Mouse (Mus musculus) frontal cortex, postnatal 25 days (tissue): ENCODE measurements around the gene C9orf72.

ENCODE experiments used
- DNase-seq, 2 experiments: peaks; one replicate each; pipeline ENCODE4 v3.0.0; 2022; ENCODE audit warnings: low spot score in 2 of 2

C9orf72 gene

DNA sequence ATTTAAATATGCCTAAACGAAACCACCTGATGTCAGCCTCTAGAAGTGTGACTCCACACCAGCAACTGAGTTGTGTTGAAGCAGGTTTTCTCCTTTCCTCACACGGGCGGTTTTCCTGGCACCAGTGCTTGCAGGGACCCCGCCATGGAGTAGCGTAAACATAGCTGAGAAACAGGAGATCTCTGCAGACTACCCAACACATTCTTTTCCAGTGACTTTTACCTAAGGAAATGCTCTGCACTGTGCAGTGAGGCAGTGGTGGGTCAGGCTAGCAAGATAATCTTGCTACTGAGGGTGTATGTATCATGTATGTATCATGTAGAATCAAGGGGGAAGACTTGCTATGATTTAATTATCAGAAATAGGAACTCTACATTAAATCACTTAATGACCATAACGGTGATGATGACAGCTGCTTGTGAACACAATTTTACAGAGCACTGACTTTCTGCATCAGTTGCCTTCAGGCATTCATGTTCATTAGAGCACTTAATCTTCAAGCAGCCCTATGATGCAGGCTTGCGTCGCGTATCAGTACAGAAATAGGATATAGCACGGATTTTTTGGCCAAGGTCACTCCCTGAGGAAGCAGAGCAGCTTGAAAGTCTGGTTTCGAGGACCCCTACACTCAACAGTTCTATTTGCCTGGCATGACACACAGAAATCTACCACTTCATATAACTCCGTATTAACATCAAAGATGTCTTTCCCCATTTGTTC, 47.9 kb downstream of the C9orf72 start:
- no peak for DNase-seq

DNA sequence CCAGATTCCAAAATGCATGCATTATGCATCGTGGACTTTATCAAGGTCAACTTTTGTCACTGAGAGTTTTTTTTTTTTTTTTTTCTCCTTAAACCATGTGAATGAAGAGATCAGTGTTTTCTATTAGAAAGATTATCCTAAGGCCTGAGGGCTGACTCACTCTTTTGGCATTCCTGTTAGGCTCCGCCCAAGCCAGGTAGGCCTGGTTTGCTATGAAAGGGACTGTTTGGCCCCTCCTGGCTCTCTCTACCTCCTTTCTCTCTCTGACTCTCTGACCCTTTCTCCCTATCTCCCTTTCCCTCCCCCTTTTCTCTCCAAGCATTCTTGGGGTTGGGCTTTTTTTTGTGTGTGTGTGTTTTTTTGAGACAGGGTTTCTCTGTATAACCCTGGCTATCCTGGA, 50.4 kb downstream of the C9orf72 start:
- no peak for DNase-seq

DNA sequence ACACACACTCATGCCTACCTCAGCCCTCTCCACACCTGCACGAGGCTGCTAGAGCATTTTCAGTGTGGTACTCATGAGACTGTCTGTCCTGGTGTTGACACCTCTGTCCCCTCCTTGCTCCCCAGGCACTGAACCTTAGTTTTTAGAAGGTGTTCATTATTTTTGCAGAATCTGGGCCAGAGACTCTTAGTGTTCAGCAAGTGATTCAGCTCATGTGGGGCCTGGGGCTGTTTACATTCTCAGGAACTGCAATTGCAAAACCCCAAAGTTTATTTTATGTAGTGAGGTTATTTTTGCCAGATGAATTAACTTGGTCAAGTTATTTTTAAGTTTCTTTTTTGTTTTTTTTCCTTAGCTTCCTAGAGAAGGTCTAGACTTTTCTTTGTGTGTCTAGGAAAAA, 52.4 kb downstream of the C9orf72 start:
- DNase-seq: no peak

DNA sequence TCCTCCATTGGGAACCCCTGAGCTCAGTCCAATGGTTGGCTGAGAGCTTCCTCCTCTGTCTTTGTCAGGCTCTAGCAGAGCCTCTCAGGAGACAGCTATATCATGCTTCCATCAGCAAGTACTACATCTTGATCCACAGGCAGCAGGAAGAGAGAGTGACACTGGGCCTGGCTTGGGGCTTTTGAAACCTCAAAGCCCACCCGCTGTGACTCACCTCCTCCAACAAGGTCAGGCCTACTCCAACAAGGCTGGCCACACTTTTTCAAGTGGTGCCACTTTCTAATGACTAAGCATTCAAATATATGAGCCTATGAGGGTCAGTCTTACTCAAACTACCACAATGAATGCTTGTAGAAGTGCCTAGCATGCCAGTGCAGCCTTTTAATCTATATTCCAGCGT, 53.5 kb downstream of the C9orf72 start:
- no peak for DNase-seq

DNA sequence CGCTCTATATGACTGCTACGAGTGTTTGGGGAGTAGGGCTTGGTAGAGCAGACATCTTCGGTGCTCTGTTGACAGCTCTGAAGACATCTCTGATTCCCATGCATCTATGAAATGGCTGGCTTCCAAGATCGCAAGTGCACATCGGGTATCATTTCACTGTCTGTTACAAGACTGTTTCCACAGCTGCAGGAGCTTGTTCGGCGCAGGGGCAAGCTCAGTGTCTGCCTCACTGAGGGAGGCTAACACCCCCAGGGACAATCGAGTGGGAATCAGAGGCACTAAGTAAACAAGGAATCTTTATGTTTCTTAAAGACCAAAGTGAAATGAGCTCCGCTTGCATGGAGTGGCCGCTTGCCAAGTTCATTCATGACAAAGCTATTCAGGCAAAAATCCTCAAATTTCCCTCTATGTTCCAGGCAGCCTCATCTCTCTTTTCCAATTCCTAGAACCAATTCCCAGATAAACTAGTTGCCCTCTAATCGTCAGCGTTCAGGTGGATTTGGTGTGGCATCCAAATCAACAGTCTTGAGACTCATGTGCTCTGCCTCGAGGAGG, 56.3 kb downstream of the C9orf72 start:
- no peak for DNase-seq

DNA sequence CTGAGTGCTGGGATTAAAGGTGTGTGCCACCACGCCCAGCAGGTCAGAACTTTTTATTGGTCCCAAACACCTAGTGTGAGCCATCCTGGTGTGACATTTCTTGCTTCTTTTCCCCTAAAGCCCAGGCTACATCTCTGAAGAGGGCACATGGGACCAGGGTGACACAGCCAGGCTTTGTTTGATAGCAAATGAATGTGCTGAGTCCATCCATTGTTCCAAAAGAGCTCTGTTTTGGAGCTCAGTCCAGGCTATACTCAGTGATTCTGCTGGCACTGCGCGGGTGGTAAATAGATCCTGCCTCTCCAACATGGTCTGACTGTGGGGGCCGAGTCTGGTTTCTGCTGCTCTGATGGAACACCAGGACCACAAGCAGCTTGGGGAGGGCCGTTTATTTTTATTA, 58.1 kb downstream of the C9orf72 start:
- no peak for DNase-seq

DNA sequence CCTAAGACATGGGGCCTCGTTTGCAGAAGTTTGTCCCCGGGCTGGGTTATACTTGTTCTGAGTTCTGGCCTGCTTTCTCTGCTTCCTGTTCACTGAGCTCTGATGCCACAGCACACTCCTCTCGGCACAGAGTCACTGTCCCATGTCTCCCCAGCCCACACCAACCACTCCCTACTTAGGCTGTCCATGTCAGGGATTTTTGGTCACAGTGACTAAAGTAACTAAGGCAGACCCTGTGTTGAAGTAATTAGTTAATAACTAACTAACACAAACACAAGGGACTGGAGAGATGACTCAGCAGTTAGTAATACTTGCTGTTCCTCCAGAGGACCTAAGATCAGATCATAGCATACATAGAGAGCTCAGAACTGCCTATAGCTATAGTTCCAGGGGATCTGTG, 60.0 kb downstream of the C9orf72 start:
- DNase-seq: no peak

DNA sequence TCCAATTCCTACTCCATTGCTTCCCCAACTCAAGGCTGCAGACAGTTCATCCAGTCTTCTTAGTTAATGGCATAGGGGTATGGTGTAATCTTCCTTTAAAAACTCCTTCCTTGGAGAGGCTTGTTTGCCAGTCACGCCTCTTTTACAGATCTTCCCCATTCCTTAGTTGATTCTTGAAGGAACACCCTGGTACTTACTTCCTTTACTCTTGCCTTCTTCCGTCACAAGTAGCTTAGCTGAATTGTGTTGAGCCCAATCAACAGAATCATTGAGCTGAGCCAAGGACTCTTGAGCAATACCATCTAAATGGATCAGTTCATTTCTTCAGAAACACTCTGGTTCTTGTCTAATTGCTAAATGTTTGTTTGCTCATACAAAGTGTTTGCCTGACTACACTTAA, 60.7 kb downstream of the C9orf72 start:
- no peak for DNase-seq

DNA sequence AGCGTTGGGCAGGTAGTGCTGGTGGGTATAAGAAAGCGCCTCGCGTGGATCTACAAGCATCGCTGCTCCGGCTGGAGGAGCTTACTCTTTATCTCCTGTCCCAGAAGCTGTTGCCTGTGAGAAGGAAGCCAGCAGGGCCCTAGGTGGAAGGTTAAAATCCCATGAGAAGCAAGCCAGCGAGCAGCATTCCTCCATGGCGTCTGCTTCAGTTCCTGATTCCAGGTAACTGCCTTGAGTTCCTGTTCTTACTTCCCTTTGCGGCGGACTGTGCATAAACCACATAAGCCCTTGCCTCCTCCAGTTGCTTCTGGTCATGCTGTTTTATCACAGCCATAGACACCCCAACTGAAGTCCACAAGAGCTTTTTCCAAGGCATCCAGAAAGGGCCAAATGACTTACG, 68.2 kb downstream of the C9orf72 start:
- DNase-seq: no peak

DNA sequence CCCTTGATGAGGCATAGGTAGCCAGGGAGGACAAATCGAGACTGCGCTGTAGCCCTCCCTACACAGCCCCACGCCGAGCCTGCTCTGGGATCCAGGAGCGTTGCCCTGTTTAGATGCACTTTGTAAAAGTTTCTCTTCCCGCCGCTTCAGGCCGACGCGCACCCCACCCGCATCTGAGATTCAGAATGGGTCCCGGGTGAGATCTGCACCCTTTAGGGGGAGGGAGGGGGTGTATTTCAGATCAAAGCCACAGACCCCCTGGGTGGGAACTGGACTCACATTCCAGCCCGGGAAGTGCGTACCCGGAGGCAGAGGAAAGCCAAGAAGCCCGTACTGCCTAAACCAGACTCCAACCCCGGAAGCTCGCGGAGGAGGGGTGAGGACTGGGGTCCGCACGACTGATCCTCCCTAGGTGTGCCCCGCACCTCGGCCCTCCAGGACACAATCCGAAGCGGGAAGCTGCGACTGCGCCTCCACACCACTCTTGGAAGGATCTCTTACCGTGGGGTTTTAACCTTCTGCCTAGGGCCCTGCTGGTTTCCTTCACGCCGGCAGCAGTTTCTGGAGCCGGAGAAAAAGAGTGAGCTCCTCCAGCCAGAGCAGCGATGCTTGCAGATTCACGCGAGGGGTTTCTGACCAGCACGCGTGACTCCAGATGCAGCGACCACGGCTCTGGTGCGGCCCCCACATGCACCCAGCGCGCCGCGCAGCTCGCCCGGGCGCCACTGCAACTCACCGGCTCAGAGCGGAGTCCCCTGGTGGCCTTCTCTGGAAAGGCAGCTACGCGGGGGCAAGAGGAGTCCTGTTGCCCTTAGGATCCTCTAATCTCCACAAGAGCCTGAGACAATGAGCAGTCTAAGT, 69.0 kb downstream of the C9orf72 start, which contains the start of gene Mob3b:
Gene Mob3b (minus strand): TSS at position 734 of the 861 bp plus-strand sequence.
- DNase-seq: peak; percentile 69 to 76

DNA sequence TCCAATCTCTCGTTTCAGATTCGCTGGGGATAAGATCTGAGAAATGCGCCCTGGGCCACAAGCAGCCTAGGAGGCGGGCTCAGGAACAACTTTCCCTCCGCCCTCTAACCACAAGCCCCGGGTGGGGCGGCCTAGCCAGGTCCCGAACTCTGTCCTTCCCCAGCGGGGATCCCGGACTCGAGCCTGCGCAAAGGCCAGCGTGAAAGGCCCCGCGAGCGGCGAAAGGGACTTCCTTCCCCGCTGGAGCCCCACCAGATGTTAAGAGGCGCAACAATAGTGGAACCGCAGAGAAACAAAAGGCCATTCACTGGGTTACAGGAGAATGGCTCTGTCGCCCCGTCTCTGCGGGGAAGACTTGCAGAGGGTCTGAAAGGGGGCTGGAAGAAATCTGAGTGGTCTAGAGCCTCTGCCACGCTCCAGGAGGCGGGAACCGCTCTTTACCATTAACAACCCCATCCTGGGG, 69.8 kb downstream of the C9orf72 start:
- DNase-seq: no peak

DNA sequence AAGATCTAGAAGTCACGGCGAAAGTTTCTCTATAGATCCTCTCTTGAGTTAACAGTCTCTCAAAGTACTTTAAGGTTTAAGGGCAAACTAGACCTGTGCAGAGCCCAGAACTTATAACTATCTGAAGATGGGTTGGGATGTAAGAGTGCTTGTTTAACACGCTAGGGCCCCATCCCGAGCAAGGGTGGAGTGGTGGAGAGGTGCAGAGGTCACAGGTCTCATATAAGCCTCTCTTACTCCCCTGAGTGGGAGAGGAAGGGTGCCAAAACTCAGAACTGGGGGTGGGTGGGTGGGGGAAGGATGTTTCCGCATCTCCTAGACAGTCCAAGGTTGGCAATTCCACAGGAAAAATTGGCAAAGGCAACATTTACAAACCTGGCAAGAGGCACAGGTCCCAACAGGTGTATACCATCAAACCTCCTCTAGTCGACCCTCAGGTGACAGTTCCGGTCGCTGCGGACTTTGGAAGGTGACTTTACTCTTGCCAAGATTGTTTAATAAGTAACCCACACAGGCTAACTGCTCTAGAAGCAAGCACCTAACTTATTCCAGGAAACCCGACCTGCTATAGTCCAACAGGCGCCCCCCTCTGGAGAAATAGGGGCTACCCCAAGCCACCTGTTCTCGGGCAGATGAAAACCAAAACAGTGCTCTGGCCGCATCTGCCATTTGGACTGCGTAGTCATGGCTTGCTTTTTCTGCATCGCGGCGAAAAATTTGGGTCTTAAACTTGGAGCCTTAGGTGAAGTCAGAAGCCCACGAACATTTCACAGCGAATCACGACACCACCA, 70.6 kb downstream of the C9orf72 start:
- no peak for DNase-seq

DNA sequence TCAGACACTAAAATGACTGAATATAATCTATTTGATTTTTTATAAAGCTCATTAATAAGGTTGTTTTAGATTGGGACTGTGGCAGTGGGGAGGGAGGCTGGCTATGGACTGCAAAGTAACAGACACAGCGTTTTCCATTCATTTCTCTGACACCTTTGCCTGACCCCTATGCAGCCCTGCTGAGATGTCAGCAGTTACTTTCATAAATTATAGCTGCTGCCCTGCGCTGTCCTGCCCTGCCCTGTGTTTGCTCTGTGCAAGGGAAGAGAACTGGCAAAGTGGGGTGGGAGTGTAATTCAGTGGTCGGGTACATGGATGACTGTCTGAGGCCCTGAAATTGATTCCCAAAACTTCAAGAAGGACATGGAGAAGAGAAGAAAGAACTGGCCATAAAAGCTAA, 71.9 kb downstream of the C9orf72 start:
- DNase-seq: no peak

DNA sequence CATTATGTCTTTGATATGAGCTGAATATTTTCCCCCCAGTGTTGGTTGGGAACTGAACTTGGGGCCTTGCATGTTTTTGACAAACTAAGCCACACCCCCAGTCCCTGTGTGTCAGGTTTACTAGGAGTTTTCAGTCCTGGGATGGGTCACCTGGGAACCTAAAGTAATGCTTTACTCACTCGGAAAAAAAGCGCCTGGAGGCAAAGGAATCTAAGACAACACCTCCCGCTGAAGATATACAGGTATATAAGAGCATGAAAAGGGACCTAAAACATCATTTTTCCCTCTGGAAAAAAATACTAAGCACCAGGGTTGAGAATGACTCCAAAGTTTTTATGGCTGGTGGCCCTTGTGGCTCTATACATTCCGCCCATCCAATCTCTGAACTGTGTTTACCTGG, 74.2 kb downstream of the C9orf72 start, which contains the start of gene Ifnk:
Gene Ifnk (plus strand): TSS at position 301 of the 400 bp plus-strand sequence.
- DNase-seq: no peak

DNA sequence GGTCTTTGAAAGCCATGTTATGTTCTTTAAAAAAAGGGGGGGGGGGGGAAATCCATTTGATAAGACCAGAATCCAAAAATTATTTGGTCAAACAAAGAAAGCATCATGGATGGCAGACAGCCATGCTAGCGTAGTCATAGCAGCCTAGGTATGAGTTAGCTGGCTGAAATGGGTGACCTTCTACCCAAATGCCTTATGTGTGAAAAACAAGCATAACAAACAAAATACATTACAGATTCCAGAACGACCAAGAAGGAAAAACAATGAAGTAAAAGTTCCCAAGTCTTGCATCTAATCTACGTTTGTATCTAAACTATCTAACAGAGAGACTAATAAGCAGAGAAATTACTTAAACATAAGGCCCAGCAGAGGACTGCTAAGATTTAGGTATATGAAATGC, 75.3 kb downstream of the C9orf72 start:
- no peak for DNase-seq

DNA sequence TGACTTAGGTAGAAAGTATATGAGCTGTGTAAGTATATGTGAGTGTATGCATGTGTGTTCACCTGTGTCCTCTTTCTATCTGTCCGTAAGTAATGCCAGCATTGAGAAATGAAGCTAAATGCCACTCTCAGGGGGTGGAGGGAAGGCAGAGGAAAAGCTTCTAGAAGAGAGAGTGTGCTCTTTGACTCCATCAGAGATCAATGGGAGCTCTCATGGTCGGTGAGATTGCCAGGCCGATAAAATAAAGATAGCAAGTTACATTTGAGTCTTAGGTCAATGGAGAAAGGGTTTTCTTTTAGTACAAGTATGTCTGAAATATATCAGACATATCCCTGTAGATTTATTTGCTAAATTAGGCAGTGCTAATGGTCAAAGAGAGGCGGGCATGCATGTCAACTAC, 77.6 kb downstream of the C9orf72 start:
- DNase-seq: no peak

DNA sequence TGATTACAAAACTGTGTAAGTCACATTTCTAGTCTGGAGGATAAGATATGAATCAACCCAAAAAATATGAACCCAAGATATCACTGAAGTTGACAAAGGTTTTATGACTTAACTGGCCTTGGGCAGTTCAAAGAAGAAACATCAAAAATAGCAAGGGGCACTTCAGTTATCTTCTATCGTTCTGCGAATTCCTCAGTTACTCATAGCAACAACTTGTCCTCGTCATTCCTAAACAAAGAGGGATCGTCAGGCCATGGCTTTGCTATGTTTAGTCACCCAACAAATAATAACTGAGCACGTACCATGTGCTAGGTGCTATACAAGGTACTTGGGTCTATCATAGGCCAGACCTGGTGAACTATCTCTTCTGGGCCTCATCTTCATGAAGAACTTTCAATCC, 79.4 kb downstream of the C9orf72 start:
- no peak for DNase-seq

DNA sequence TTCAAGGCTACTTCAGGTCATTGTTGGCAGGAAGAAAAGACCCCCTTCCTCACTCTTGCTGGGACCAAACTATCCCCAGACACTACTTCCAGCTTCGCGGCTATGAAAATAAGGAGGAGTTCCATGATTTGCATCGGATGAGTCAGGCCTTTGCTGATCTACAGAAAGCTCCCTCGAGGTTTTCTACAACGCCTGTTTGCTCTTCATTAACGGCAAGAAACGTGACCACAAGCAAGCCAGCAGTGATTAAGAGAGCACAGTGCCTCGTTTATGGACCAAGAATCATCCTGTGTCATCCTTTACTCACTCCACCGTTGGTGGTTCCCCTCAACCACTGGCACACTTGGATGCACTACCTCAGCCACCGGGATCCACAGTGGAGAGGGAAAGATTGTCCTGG, 80.2 kb downstream of the C9orf72 start:
- no peak for DNase-seq

DNA sequence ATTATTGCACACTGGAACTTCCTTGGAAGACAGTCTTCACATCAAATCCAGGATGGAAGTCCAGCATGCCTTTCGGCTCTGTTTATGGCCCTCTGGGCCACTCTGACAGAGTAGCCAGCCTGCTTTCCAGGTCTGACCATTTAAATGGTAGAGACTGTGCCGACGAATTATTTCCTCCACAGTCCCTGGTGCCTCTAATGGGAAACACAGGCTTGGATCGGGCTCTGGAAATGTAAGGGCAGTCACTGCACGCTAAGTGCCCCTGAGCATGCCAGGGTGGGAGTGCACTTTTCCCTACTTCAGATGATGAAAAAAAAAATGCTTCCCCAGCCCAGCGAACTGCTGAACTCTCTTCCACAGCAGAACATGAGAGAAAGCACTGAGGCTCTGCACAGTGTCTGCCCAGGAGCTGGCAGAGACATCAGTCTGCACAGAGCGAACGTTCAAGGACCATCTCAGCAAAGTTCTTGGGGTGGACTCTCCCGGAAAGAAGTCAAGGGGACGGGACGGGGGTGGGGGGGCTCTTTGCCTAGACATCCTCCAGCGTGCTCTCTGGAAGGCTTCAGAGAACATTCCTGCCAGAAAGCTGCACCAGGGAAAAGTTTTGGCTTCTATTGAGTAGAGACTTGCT, 82.4 kb downstream of the C9orf72 start:
- no peak for DNase-seq
